Mouse (Mus musculus): Measurements from ENCODE around the gene Sh3bp5. TPM values are rescaled to one million over a fixed set of nuclear protein-coding genes. Genes with fewer than 3 reads are reported as not detected.

The Sh3bp5 gene
- 100 to 1,000 TPM in 1 of 2 experiments, 10 to 100 TPM in 1; 50.2 to 124 TPM for polyA plus RNA-seq (2017; shearing (Covaris generic))

DNA sequence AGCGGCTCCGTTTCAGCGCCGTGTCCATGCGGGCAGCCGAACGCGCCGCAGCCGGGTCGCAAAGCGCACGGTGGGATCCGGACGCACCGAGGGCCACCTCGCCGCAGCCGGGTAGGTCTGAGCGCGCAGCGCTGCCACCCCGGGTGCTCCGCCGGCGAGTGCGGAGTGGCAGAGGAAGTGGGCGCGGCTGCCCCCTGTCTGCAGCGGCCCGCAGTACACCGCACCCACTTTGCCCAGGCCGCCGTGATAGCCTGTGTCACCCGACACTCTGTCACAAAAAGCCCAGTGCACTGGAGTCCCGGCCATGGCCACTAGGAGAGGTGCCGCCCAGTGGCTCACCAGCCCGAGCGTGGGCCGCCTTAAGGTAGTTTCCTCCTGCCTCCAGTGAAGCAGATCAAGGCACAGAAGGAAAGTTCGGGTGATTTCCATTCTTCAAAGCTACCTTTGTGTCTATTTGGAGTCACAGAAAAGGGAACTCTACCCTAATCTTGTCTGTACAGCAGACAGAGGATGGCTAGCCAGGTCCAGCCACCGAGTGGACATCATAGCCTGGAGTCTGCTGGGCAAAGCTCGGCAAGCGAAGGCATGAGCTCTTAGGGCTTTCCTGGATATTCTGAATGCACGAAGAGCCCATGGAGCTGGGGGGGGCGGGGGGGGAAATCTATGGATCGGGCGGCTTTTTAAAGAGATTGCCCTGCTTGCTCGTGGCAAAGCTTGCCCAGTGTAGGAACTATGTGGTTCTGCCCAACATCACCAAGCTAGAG is at the start of gene Sh3bp5:
TSS of gene Sh3bp5 (minus strand) at position 149 of the 764 bp plus-strand sequence.

DNA sequence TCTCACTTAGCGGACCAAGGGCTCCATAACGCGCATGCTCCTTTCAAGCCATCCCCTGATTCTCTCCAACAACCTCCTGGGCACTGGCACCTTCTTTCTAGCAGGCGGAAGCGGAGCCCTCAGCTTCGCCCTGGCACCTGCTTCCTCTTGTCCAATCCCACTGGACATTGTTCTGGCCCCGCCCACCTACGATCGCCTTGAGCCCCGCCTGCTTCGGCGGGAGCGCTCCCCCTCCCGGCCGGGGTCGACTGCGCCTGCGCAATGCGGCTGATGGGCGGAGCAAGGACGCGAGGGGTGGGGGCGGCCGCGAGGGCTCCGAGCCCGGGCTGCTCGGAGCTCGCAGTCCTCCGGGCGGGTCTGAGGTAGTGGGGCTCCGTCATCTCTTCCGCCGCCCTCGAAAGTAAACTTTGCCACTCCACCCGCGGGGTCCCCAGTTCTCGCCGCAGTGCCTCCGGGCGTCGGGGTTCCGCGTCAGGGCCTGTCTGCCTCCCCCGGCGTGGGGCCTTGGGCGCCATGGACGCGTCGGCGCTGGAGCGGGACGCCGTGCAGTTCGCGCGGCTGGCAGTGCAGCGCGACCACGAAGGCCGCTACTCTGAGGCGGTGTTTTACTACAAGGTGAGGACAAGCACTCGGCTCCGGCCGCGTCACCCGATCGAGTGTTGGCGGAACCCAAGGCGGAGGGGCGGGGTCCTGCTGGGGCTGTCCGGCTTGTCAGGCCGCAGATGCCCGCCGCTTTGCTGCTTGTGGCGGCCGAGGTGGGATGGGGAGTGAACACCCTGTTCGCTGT is 99.3 kb downstream of the Sh3bp5 start, which contains the start of gene Capn7:
TSS of gene Capn7 (plus strand) at position 270 of the 787 bp plus-strand sequence.

DNA sequence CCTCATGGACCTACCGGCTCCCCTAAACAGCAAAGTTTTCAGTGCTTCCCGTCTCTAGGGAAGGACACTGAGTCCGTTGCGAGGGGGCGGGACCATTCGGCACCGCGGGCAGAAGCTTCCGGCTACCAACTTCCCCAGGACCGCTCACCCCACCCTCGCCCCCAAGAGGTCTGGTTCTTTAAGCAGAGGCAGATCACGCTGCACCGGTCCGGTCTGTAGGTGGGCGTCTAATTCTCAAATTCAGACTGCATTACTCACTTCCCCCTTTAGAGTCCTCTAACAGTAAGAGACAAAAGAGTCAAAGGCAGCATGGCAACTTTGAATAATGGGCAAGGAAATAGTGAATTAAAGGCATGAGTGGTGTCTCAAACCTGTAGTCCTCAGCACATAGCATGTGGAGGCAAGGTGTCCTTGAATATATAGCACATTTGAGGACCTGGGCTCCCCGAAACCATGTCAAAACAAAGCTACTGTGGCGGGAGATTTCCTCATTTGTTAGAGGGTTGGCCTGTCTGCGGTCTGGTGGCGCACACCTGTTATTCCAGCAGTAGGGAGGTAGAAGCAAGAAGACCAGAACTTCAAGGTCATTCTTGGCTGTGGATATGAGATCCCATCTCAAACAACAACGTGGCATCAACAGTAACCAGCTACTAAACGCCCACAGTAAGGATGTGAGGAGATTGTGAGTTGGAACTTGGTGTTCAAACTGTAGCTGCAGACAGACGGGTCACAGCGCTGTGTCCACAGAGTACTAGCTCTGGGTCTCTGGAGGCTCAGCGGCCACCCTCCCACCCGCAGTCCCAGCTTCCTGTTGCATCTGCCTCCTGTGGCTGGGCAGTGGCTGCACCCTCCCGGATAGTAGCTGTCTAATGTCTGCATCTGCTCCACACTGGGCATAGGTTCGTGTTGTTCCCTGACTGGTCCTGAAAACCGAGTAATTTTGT is 111.8 kb downstream of the Sh3bp5 start, which contains the start of gene Dnah1:
TSS of gene Dnah1 (minus strand) at position 48 of the 944 bp plus-strand sequence.

Other genes with a start within 250 kb of the Sh3bp5 start
- not detected for gene Tnnc1, start 227.8 kb downstream of the Sh3bp5 start, polyA plus RNA-seq (2017; shearing (Covaris generic))
- gene Nisch, start 219.1 kb downstream of the Sh3bp5 start, polyA plus RNA-seq (2017; shearing (Covaris generic)) = 100 to 1,000 TPM; 154 to 198 TPM
- gene Sema3g, start 218.2 kb downstream of the Sh3bp5 start, polyA plus RNA-seq (2017; shearing (Covaris generic)) = not detected
- 10 to 100 TPM; 13.2 to 18.1 TPM for gene Phf7, start 184.8 kb downstream of the Sh3bp5 start, polyA plus RNA-seq (2017; shearing (Covaris generic))
- gene Bap1, start 184.6 kb downstream of the Sh3bp5 start, polyA plus RNA-seq (2017; shearing (Covaris generic)) = 10 to 100 TPM; 62.0 to 63.5 TPM
- gene Dnah1, start 112.2 kb downstream of the Sh3bp5 start, polyA plus RNA-seq (2017; shearing (Covaris generic)) = under 1 TPM in 1 of 2 experiments, not detected in 1; 0.06 TPM
- 10 to 100 TPM; 51.4 to 57.4 TPM for gene Capn7, start 99.4 kb downstream of the Sh3bp5 start, polyA plus RNA-seq (2017; shearing (Covaris generic))
- 10 to 100 TPM; 25.4 to 32.0 TPM for gene Eaf1, start 58.3 kb upstream of the Sh3bp5 start, polyA plus RNA-seq (2017; shearing (Covaris generic))
- 10 to 100 TPM; 53.0 to 73.7 TPM for gene Mettl6, start 59.0 kb upstream of the Sh3bp5 start, polyA plus RNA-seq (2017; shearing (Covaris generic))
- 10 to 100 TPM; 11.3 to 13.9 TPM for gene Colq, start 155.3 kb upstream of the Sh3bp5 start, polyA plus RNA-seq (2017; shearing (Covaris generic))
- 1 to 10 TPM in 1 of 2 experiments, not detected in 1; 1.8 TPM for gene Gm49387, start 204.8 kb upstream of the Sh3bp5 start, polyA plus RNA-seq (2017; shearing (Covaris generic))
- gene Btd, start 204.9 kb upstream of the Sh3bp5 start, polyA plus RNA-seq (2017; shearing (Covaris generic)) = 10 to 100 TPM; 19.3 to 24.0 TPM
- 10 to 100 TPM; 24.5 to 25.1 TPM for gene Hacl1, start 205.2 kb upstream of the Sh3bp5 start, polyA plus RNA-seq (2017; shearing (Covaris generic))